Mouse (Mus musculus) forebrain, embryonic 12.5 days (tissue): ENCODE measurements around the gene 1700029P11Rik. TPM values are rescaled to one million over a fixed set of nuclear protein-coding genes. Genes with fewer than 3 reads are reported as not detected.
"Not testable (repeated sequence)": the region's sequence is repeated elsewhere in the genome, so short reads cannot be mapped to it uniquely, and the experiment has no call there.

Source experiments
- ATAC-seq: fragments of 200-750 bp; cut with Nextera tagmentation; 2 replicates; pipeline ENCODE4 v1.8.0; 2017; ENCODE audit warnings: moderate TSS enrichment; ENCODE audit not compliant: low FRiP score
- H3K27ac ChIP-seq: fragments of 300-500 bp; sonication (generic); 2 replicates; pipeline ENCODE4 v1.5.1; 2016; ENCODE audit warnings: mild to moderate bottlenecking
- H3K27me3 ChIP-seq: fragments of 300-500 bp; sonication (generic); 2 replicates; pipeline ENCODE4 v1.6.1; 2016; ENCODE audit warnings: mild to moderate bottlenecking
- H3K36me3 ChIP-seq: fragments of 300-500 bp; sonication (generic); replicated peaks from 2 replicates; pipeline ENCODE4 v1.6.1; 2016; ENCODE audit warnings: mild to moderate bottlenecking
- H3K4me1 ChIP-seq: fragments of 300-500 bp; sonication (generic); 2 replicates; pipeline ENCODE4 v1.6.1; 2016
- H3K4me2 ChIP-seq: fragments of 300-500 bp; sonication (generic); 2 replicates; pipeline ENCODE4 v1.6.1; 2016; ENCODE audit warnings: mild to moderate bottlenecking, moderate library complexity
- H3K4me3 ChIP-seq: fragments of 300-500 bp; sonication (generic); replicated peaks from 2 replicates; pipeline ENCODE4 v1.5.1; 2016; ENCODE audit warnings: mild to moderate bottlenecking
- H3K9ac ChIP-seq: fragments of 300-500 bp; sonication (generic); 2 replicates; pipeline ENCODE4 v1.6.1; 2016; ENCODE audit warnings: mild to moderate bottlenecking
- H3K9me3 ChIP-seq: fragments of 300-500 bp; sonication (generic); 2 replicates; pipeline ENCODE4 v1.6.1; 2016
- WGBS: fragments of 180-500 bp; shearing (Covaris S2); methylation state at CpG from one replicate; pipeline ENCODE4 v1.1.7; 2016; 5-methylcytosine and 5-hydroxymethylcytosine counted together
- polyA plus RNA-seq: library from polyadenylated mRNA; unstranded; fragments of >200 nt; fragmentation: Nextera tagmentation; extraction: Ambion mirVana; gene quantifications from 2 replicates; pipeline ENCODE4 v1.2.1, GENCODE M21; 2016

1700029P11Rik gene
- polyA plus RNA-seq, 1 experiment from 2014 or later, result not detected

DNA sequence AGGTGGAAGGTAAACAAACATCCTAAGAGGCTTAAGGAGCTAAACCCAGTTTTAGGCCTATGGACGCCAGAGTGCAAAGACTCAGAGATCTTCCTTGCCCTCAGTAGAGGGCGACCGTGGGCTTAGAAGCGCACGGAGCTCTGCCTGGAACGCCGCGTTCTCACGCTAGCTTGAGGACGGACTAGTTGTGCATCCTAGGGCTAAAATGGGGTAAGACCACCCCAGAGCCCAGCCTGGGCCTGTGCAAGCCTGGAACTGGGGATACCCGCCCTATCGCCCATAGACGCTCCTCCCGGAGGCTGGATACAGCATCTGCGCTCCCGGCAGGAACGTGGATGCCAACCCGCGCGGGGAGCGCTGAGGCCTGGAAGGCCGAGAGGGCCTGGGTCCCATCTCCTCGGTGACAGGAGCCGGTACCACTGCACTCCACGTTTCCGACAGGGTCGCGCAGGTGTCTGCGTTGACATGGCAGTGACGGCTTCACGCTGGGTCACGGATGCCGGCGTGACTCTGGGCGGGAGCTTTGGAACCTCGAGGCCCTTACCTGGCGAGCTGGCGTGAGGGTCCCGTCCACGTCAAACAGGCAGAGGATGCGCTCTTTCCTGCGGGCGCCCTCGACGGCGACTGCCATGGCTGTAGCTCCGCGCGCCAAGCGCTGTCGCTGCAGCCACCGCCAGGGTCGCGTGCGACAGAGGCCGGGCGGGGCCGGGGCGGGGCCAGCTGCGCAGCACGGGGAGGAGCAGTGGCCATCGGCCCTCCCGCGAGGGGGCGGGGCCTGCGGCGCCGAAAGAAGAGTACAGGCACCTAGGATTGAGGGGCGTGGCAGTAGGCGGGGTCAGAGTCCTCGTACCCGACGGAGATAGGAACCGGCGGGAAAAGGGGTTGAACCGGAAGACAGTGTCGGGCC, 19.9 kb upstream of the 1700029P11Rik start, which contains the start of gene Pmm1:
Pmm1 (minus strand) TSS at position 760 of the 907 bp plus-strand sequence.
- under 1% methylated on average over 68 of the region's 77 CpGs for WGBS
- peak within 1 kb of the TSS; percentile 94 for H3K4me2 ChIP-seq
- H3K9me3 ChIP-seq, result no peaks in the 10 kb centered on the region
- no peaks in the 10 kb centered on the region for H3K27me3 ChIP-seq
- ATAC-seq, result peak; percentile 98
- H3K4me1 ChIP-seq, result peaks cover 3% of the 10 kb centered on the region; the same call in 1 of the 2 replicates
- H3K4me3 ChIP-seq, result peak within 1 kb of the TSS; percentile 56
- peak within 1 kb of the TSS; percentile 81 for H3K27ac ChIP-seq
- H3K9ac ChIP-seq, result peak within 1 kb of the TSS; percentile 72
- H3K36me3 ChIP-seq, result peaks cover 2% of the 10 kb centered on the region

DNA sequence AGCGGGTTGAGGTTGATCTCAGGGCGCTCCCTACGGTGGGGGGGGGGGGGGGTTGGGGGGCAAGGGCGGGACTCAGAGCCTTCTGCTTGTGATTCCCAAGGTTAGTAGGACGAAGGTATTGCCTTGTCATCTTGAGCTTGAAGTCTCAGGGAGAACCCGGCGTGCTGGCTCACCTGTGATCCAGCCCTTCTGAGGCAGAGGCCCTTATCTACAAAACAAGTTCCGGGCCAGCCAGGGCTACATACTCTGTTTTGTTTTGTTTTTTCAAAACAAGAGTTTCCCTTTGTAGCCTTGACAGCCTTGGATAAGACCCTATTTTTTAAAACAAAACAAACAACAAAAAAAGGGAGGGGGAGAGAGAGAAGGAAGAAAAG, 19.3 kb upstream of the 1700029P11Rik start:
- no peaks in the 10 kb centered on the region for H3K36me3 ChIP-seq
- H3K27me3 ChIP-seq, result no peaks in the 10 kb centered on the region
- ATAC-seq, result no peak
- H3K4me3 ChIP-seq, result peak overlapping the region; percentile 56
- 4% methylated on average over 7 of the region's 8 CpGs for WGBS
- H3K27ac ChIP-seq, result no peak overlapping the region
- H3K4me1 ChIP-seq, result peaks cover 3% of the 10 kb centered on the region; the same call in 1 of the 2 replicates
- no peak overlapping the region for H3K9ac ChIP-seq
- no peaks in the 10 kb centered on the region for H3K9me3 ChIP-seq
- peak overlapping the region; percentile 94 for H3K4me2 ChIP-seq

DNA sequence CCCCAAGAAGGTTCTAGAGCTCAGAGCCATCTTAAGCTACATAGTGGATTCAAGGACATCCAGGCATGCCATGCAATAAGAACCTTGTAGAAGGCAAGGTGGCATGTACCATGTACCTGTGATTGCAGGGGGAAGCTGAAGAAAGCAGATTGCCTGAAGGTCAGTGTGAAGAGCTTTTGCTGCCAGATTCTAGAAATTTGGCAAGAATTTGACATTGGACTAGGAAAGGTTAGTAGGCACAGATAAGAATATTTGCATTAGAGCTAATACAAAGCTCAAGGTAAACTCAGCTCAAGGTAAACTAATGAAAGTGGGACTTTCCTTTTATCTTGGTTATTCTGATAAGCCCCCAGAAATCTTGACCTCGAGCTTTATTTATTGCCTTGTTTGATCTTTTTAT, 16.1 kb upstream of the 1700029P11Rik start:
- Histone ChIP-seq H3K36me3 (no peaks in the 10 kb centered on the region), H3K9me3 (no peaks in the 10 kb centered on the region), H3K4me2 (no peak overlapping the region), H3K27ac (no peak overlapping the region), H3K4me1 (peaks cover 3% of the 10 kb centered on the region; the same call in 1 of the 2 replicates), H3K27me3 (no peaks in the 10 kb centered on the region), H3K4me3 (no peak overlapping the region), H3K9ac (no peak overlapping the region)
- WGBS, result 84% methylated on average over 1 of the region's 1 CpGs
- no peak for ATAC-seq

DNA sequence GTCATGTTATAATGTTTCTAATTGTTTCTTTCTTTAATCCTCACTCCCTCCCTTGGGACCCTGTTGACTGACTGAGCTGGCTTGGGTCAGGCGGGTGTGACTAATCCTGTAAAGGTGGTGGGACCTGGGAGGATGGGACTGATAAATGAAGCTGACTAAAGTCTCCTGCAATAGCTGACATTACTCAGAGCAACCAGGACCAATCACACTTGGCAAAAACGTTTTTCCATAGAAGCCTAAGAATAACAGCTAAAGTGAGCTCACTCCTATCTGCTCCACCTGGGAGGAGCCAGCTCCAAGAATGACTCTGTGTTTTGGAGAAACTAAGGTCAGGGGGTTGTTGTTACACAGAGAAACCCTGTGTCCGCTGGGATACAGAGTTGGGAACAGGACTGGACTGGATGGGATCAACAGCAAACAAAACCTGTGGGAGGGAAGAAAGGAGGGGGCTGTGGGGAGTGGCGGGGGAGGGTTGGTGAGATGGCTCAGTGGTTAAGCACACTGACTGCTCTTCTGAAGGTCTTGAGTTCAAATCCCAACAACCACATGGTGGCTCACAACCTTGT, 15.3 kb upstream of the 1700029P11Rik start:
- Histone ChIP-seq H3K9ac (no peak overlapping the region), H3K4me2 (no peak overlapping the region), H3K36me3 (no peaks in the 10 kb centered on the region), H3K4me1 (peaks cover 3% of the 10 kb centered on the region; the same call in 1 of the 2 replicates), H3K27ac (no peak overlapping the region), H3K4me3 (no peak overlapping the region), H3K27me3 (no peaks in the 10 kb centered on the region), H3K9me3 (no peaks in the 10 kb centered on the region)
- WGBS, result 58% methylated on average over 4 of the region's 4 CpGs
- ATAC-seq, result no peak

GRCm38 (mm10) chr15:81966062-81966829, 14.1 kb upstream of the 1700029P11Rik start:
- Histone ChIP-seq H3K4me1 (no peaks in the 10 kb centered on the region), H3K27me3 (no peaks in the 10 kb centered on the region), H3K4me2 (no peak overlapping the region), H3K9me3 (no peaks in the 10 kb centered on the region), H3K9ac (no peak overlapping the region), H3K36me3 (no peaks in the 10 kb centered on the region), H3K27ac (no peak overlapping the region), H3K4me3 (no peak overlapping the region)
- ATAC-seq, result no peak
- WGBS, result 82% methylated on average over 13 of the region's 14 CpGs

DNA sequence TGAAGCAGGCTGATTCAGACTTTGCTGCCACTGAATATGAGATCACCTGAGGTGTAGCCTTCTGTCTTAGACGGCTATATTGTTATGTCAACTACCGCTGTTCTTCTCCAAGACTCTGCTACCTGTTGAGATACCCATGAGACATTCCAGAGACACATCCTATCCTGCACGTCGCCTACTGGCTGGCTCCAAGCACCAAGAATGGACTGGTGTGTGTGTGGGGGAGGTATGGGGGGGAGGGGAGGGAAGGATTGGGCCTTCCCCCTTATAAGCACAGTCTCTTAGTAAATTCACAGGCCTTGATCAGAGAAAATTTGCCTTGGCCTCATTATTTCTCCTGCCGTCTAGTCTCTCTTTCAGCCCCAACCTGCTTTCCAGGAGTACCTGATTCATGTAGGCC, 12.5 kb upstream of the 1700029P11Rik start:
- Histone ChIP-seq H3K27me3 (no peaks in the 10 kb centered on the region), H3K36me3 (no peaks in the 10 kb centered on the region), H3K27ac (no peak overlapping the region), H3K9ac (no peak overlapping the region), H3K4me2 (no peak overlapping the region), H3K9me3 (peaks cover 3% of the 10 kb centered on the region; the same call in 1 of the 2 replicates), H3K4me3 (no peak overlapping the region), H3K4me1 (no peaks in the 10 kb centered on the region)
- WGBS, result 90% methylated on average over 5 of the region's 5 CpGs
- ATAC-seq, result no peak

GRCm38 (mm10) chr15:81968447-81968846, 11.9 kb upstream of the 1700029P11Rik start:
- no peak overlapping the region for H3K4me3 ChIP-seq
- no peaks in the 10 kb centered on the region for H3K27me3 ChIP-seq
- peaks cover 3% of the 10 kb centered on the region; the same call in 1 of the 2 replicates for H3K9me3 ChIP-seq
- no peaks in the 10 kb centered on the region for H3K4me1 ChIP-seq
- no peak overlapping the region for H3K27ac ChIP-seq
- ATAC-seq, result no peak
- H3K4me2 ChIP-seq, result no peak overlapping the region
- H3K9ac ChIP-seq, result no peak overlapping the region
- H3K36me3 ChIP-seq, result no peaks in the 10 kb centered on the region
- WGBS, result 80% methylated on average over 2 of the region's 2 CpGs

GRCm38 (mm10) chr15:81969173-81969572, 11.2 kb upstream of the 1700029P11Rik start:
- 64% methylated on average over 7 of the region's 7 CpGs for WGBS
- no peak for ATAC-seq

DNA sequence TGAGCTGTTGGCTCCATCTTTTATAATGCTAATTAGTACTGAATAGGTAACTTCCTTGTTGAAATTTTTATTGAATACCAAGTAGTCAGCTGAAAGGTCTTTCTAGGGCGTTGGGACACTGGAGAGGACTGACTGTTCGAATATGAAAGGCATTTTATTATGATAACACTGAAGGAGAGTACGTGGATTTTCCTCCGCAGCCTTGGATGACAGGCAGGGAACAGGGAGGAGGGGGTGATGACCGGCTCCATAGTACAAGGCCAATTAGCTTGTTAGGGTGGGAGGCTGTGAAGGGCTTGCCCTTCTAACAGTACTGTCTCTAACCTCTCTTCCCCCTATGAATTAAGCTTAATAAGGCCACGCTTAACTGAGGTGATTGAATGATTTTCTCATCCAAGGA, 10.7 kb upstream of the 1700029P11Rik start:
- H3K36me3 ChIP-seq, H3K9ac ChIP-seq, H3K27ac ChIP-seq, H3K4me2 ChIP-seq, ATAC-seq, H3K27me3 ChIP-seq, H3K9me3 ChIP-seq, H3K4me3 ChIP-seq, H3K4me1 ChIP-seq: not testable (repeated sequence)
- whole genome bisulfite sequencing, result 44% methylated on average over 6 of the region's 6 CpGs

More at GRCm38 (mm10) chr15:81969173-81969572, 11.2 kb upstream of the 1700029P11Rik start:
- Histone ChIP-seq H3K9me3 (peaks cover 3% of the 10 kb centered on the region; the same call in 1 of the 2 replicates), H3K27ac (no peak overlapping the region), H3K4me1 (no peaks in the 10 kb centered on the region), H3K9ac (no peak overlapping the region), H3K27me3 (no peaks in the 10 kb centered on the region), H3K4me2 (no peak overlapping the region), H3K36me3 (no peaks in the 10 kb centered on the region), H3K4me3 (no peak overlapping the region)

DNA sequence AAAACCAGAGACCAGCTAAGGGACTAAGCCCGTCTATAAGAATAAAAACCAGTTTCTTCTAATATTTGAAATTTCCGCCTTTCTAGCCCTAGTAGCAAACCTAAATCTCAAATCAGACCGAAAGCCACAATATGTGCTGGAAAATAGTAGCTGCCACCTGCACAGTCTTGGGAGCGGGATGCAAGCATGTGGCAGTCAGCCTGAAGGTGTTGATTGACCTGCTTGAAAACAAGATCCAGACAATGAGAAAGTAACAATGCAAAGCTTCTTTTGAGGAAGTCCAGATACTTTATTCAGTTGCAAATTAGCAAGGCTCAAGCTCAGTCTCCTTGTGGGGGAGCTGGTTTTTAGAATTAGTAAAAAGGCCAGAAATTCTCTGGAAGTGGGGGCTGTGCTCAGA, 9.8 kb upstream of the 1700029P11Rik start:
- not testable (repeated sequence) for H3K36me3 ChIP-seq, ATAC-seq, H3K4me3 ChIP-seq, H3K27me3 ChIP-seq, H3K4me1 ChIP-seq, H3K9ac ChIP-seq, H3K4me2 ChIP-seq, H3K9me3 ChIP-seq, H3K27ac ChIP-seq
- WGBS, result 76% methylated on average over 4 of the region's 4 CpGs

DNA sequence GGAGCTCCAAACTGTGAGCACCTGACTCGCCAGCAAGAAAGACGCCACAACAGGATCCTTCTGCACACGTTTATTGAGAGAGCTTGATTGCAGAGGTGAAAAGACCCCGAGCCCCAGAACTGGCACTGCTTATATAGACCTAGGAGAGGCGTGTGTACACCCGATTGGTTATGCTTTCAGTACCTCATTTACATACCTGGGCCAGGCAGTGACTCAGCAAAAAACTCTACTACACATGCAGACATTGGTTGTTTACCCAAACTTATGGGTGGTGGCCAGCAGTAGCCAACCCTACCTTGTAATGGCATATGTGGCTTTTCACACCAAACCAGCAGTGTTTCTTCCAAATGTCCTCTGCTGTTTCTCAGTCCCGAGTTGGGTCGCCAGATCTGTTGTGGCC, 5.2 kb upstream of the 1700029P11Rik start:
- not testable (repeated sequence) for H3K4me2 ChIP-seq, H3K36me3 ChIP-seq, H3K27ac ChIP-seq, H3K9ac ChIP-seq, H3K27me3 ChIP-seq, H3K4me3 ChIP-seq, H3K4me1 ChIP-seq, ATAC-seq, H3K9me3 ChIP-seq
- WGBS, result 92% methylated on average over 8 of the region's 8 CpGs

GRCm38 (mm10) chr15:81982173-81982572, 1.8 kb downstream of the 1700029P11Rik start:
- Histone ChIP-seq H3K27me3 (no peaks in the 10 kb centered on the region), H3K27ac (no peak overlapping the region), H3K4me2 (no peak overlapping the region), H3K9me3 (no peaks in the 10 kb centered on the region), H3K4me1 (peaks cover 13% of the 10 kb centered on the region), H3K4me3 (no peak overlapping the region), H3K9ac (no peak overlapping the region), H3K36me3 (no peaks in the 10 kb centered on the region)
- 51% methylated on average over 1 of the region's 1 CpGs for WGBS
- ATAC-seq, result no peak
